In genomic region chrX:143313166-143313565, GRCm38 (mm10) we compare ENCODE assay signal across 24 mouse cellular contexts.
"Had no signal": no experiment of that assay in that cellular context is flagged by ENCODE, and none has a peak within 500 bp of the region (broad histone marks: within the 10 kb centered on the region; RNA-seq: fewer than 3 reads in every experiment).

No protein-coding gene starts in this region.

- H3K36me3 ChIP-seq: heart, embryonic 13.5 days; heart, embryonic 15.5 days; hindbrain, embryonic 10.5 days; hindbrain, embryonic 12.5 days; hindbrain, embryonic 15.5 days; kidney, embryonic 15.5 days; limb, embryonic 13.5 days; limb, embryonic 15.5 days; liver, embryonic 12.5 days had no signal

- H3K4me2 ChIP-seq: heart, embryonic 11.5 days; heart, embryonic 13.5 days; heart, embryonic 15.5 days; hindbrain, embryonic 12.5 days; hindbrain, embryonic 15.5 days; kidney, embryonic 15.5 days; limb, embryonic 13.5 days; limb, embryonic 15.5 days; liver, embryonic 12.5 days had no signal

- H3K4me3 ChIP-seq: heart, adult 2 months; heart, embryonic 13.5 days; heart, embryonic 15.5 days; hindbrain, embryonic 10.5 days; hindbrain, embryonic 12.5 days; hindbrain, embryonic 15.5 days; kidney, embryonic 15.5 days; limb, embryonic 13.5 days; limb, embryonic 15.5 days; liver, embryonic 12.5 days had no signal

- H3K27me3 ChIP-seq: heart, embryonic 13.5 days; heart, embryonic 15.5 days; hindbrain, embryonic 15.5 days; limb, embryonic 15.5 days; liver, embryonic 12.5 days had no signal

- DNase-seq: gastrocnemius, postnatal 14 days; gastrocnemius, postnatal 36 days; heart, adult 11 months; heart, adult 2 months; heart, postnatal 14 days; heart, postnatal 4 days; kidney, adult 11 months; kidney, adult 2 months; kidney, adult 9 months; kidney, postnatal 14 days; kidney, postnatal 36 days; layer of hippocampus, adult 9-11 months; layer of hippocampus, postnatal 36 days; left cerebral cortex, postnatal 4 days had no signal
